Comparison of ENCODE assay signal across 9 mouse cellular contexts in genomic region chr11:33176525-33177245, GRCm38 (mm10). TPM values are rescaled to one million over a fixed set of nuclear protein-coding genes. Genes with fewer than 3 reads are reported as not detected.
DNase-seq lines count a peak whose midpoint lies in the region; ATAC-seq and TF ChIP-seq lines count a peak whose summit lies in the region.
"Had no signal": no experiment of that assay in that cellular context is flagged by ENCODE, and none has a peak within 500 bp of the region (broad histone marks: within the 10 kb centered on the region; RNA-seq: fewer than 3 reads in every experiment).

No protein-coding gene starts in this region.

- 36% methylated on average over 20 of the region's 20 CpGs for WGBS in spleen, adult 2 months
- WGBS in bone marrow, adult 2 months: 34% methylated on average over 20 of the region's 20 CpGs
- WGBS in embryonic facial prominence, embryonic 14.5 days: 24% methylated on average over 20 of the region's 20 CpGs

- 0 out of 2 replicates have a peak, but pooled peaks have one; percentile 62 for ATAC-seq in embryonic facial prominence, embryonic 14.5 days (ENCODE audit: low read depth)
- peak; percentile 87 for ATAC-seq in megakaryocyte-erythroid progenitor cell, adult 5-6 weeks (replicated peaks; ENCODE audit: low FRiP score, low TSS enrichment, poor library complexity, severe bottlenecking)
- ATAC-seq in inflammation-experienced regulatory T-cells, adult 6 months: no peak

- H3K9me3 ChIP-seq in embryonic facial prominence, embryonic 14.5 days (ENCODE audit: control insufficient read depth, low read length): no peaks in the 10 kb centered on the region
- H3K9me3 ChIP-seq: embryonic facial prominence, embryonic 15.5 days; limb, embryonic 15.5 days had no signal

- peak; percentile 46; the same call in 1 of the 2 replicates for TF ChIP-seq CTCF in spleen, adult 2 months (IDR thresholded peaks at IDR 0.05; ENCODE audit: extremely low read depth, insufficient read depth, insufficient read length, insufficient replicate concordance)
- TF ChIP-seq CTCF in bone marrow, adult 2 months (IDR thresholded peaks at IDR 0.05; ENCODE audit: control insufficient read depth, insufficient read depth, low read length): peak; percentile 42; the same call in 1 of the 2 replicates

- H3K36me3 ChIP-seq in spleen, adult 2 months (ENCODE audit: control insufficient read depth, insufficient read depth, low read length): no peaks in the 10 kb centered on the region
- no peaks in the 10 kb centered on the region for H3K36me3 ChIP-seq in embryonic facial prominence, embryonic 14.5 days (ENCODE audit: control insufficient read depth, insufficient read depth, low read length)
- H3K36me3 ChIP-seq: embryonic facial prominence, embryonic 15.5 days; limb, embryonic 15.5 days had no signal

- H3K4me1 ChIP-seq in spleen, adult 2 months (ENCODE audit: control insufficient read depth, insufficient read depth, insufficient read length): no peaks in the 10 kb centered on the region
- H3K4me1 ChIP-seq in bone marrow, adult 2 months (ENCODE audit: control insufficient read depth, insufficient read depth, low read length): no peaks in the 10 kb centered on the region
- no peaks in the 10 kb centered on the region; the same call in 1 of the 2 replicates for H3K4me1 ChIP-seq in embryonic facial prominence, embryonic 14.5 days (ENCODE audit: control insufficient read depth, insufficient read depth, low read length)

- H3K4me2 ChIP-seq in embryonic facial prominence, embryonic 14.5 days (ENCODE audit: low read depth, low read length): no peak overlapping the region
- H3K4me2 ChIP-seq: embryonic facial prominence, embryonic 15.5 days; limb, embryonic 15.5 days had no signal

- TF ChIP-seq POLR2A in spleen, adult 2 months (IDR thresholded peaks at IDR 0.05; ENCODE audit: low read depth, low read length): no peak
- no peak for TF ChIP-seq POLR2A in bone marrow, adult 2 months (IDR thresholded peaks at IDR 0.05; ENCODE audit: borderline replicate concordance, control insufficient read depth, low read depth, low read length)

- no peaks in the 10 kb centered on the region; the same call in 1 of the 2 replicates for H3K27me3 ChIP-seq in spleen, adult 2 months (ENCODE audit: control insufficient read depth, insufficient read depth, low read length)
- peaks cover 14% of the 10 kb centered on the region for H3K27me3 ChIP-seq in embryonic facial prominence, embryonic 14.5 days (replicated peaks; ENCODE audit: control insufficient read depth, insufficient read depth, low read length)

- no peak overlapping the region for H3K27ac ChIP-seq in spleen, adult 2 months (ENCODE audit: insufficient read depth, low read length)
- no peak overlapping the region for H3K27ac ChIP-seq in bone marrow, adult 2 months (ENCODE audit: control insufficient read depth, insufficient read depth, low read depth, low read length, poor library complexity)
- no peak overlapping the region for H3K27ac ChIP-seq in embryonic facial prominence, embryonic 14.5 days (replicated peaks; ENCODE audit: low read depth, low read length)
- H3K27ac ChIP-seq: embryonic facial prominence, embryonic 15.5 days; limb, embryonic 15.5 days had no signal

- H3K4me3 ChIP-seq in spleen, adult 2 months (ENCODE audit: extremely low read depth, insufficient read depth, insufficient read length): no peak overlapping the region
- H3K4me3 ChIP-seq in bone marrow, adult 2 months (replicated peaks; ENCODE audit: control insufficient read depth, low read depth, low read length): no peak overlapping the region
- H3K4me3 ChIP-seq in embryonic facial prominence, embryonic 14.5 days (ENCODE audit: low read depth, low read length): no peak overlapping the region
- H3K4me3 ChIP-seq: embryonic facial prominence, embryonic 15.5 days; limb, embryonic 15.5 days had no signal

- H3K9ac ChIP-seq in embryonic facial prominence, embryonic 14.5 days (ENCODE audit: low read depth, low read length): no peak overlapping the region
- H3K9ac ChIP-seq: embryonic facial prominence, embryonic 15.5 days; limb, embryonic 15.5 days had no signal

- no peak for DNase-seq in spleen, adult 2 months (ENCODE audit: low read depth in 1 of 2, low spot score in 2 of 2)
- DNase-seq in spleen, adult 12 weeks (ENCODE audit: low spot score): no peak
- peak; percentile 77 for DNase-seq in embryonic facial prominence, embryonic 14.5 days (ENCODE audit: low spot score)
- DNase-seq in kidney, postnatal 10 days: peak; percentile 70

RNA-seq across cellular contexts. Expression of gene Npm1, which starts 13.7 kb away (rescaled TPM):
- 57.0 and 65.2 TPM in 2 replicates for polyA plus RNA-seq in spleen, adult 2 months (2012; rRNA removed)
- 466 and 1,387 TPM in 2 replicates for polyA plus RNA-seq in bone marrow, adult 2 months (2011; ENCODE audit: insufficient read depth, insufficient read length, low replicate concordance, missing spikeins)
- 1,018 and 1,100 TPM in 2 replicates for polyA plus RNA-seq in embryonic facial prominence, embryonic 14.5 days (2014; fragmentation: Nextera tagmentation; extraction: Ambion mirVana)
- total RNA-seq in megakaryocyte-erythroid progenitor cell, adult 5-6 weeks (2014; fragmentation: Nextera tagmentation): 3,299 and 3,437 TPM in 2 replicates
- total RNA-seq in megakaryocyte-erythroid progenitor cell, adult 5-6 weeks (2017): 6,261 and 6,441 TPM in 2 replicates
- polyA plus RNA-seq in inflammation-experienced regulatory T-cells, adult 6 months (2017; shearing (Covaris generic)): 1,000 to 10,000 TPM; 1,279 to 1,457 (median 1,455) TPM

RNA-seq across cellular contexts. Expression of gene Tlx3, which starts 26.7 kb away (rescaled TPM):
- not detected in 2 replicates for polyA plus RNA-seq in spleen, adult 2 months (2012; rRNA removed)
- not detected in 2 replicates for polyA plus RNA-seq in bone marrow, adult 2 months (2011; ENCODE audit: insufficient read depth, insufficient read length, low replicate concordance, missing spikeins)
- polyA plus RNA-seq in embryonic facial prominence, embryonic 14.5 days (2014; fragmentation: Nextera tagmentation; extraction: Ambion mirVana): 1.8 and 1.9 TPM in 2 replicates
- total RNA-seq in megakaryocyte-erythroid progenitor cell, adult 5-6 weeks (2014; fragmentation: Nextera tagmentation): not detected in 2 replicates
- not detected in 2 replicates for total RNA-seq in megakaryocyte-erythroid progenitor cell, adult 5-6 weeks (2017)
- not detected for polyA plus RNA-seq in inflammation-experienced regulatory T-cells, adult 6 months (2017; shearing (Covaris generic))
- polyA plus RNA-seq: limb, embryonic 15.5 days had no signal

RNA-seq across cellular contexts. Expression of gene Fgf18, which starts 29.5 kb away (rescaled TPM):
- polyA plus RNA-seq in spleen, adult 2 months (2012; rRNA removed): 0.62 and 0.95 TPM in 2 replicates
- polyA plus RNA-seq in bone marrow, adult 2 months (2011; ENCODE audit: insufficient read depth, insufficient read length, low replicate concordance, missing spikeins): not detected in 2 replicates
- 15.3 and 16.0 TPM in 2 replicates for polyA plus RNA-seq in embryonic facial prominence, embryonic 14.5 days (2014; fragmentation: Nextera tagmentation; extraction: Ambion mirVana)
- total RNA-seq in megakaryocyte-erythroid progenitor cell, adult 5-6 weeks (2014; fragmentation: Nextera tagmentation): not detected in 2 replicates
- total RNA-seq in megakaryocyte-erythroid progenitor cell, adult 5-6 weeks (2017): not detected in 2 replicates
- polyA plus RNA-seq in inflammation-experienced regulatory T-cells, adult 6 months (2017; shearing (Covaris generic)): not detected

Comparison
In these comparisons a context has a peak if more than half of its experiments do, and no peak if none do; other contexts are left out.
1. DNase-seq: peak in embryonic facial prominence, embryonic 14.5 days (single experiment) and kidney, postnatal 10 days (single experiment); none in spleen, adult 2 months (0 of 2) and spleen, adult 12 weeks (single experiment).